12 mouse cellular contexts compared by ENCODE assay signal in the genomic region with DNA sequence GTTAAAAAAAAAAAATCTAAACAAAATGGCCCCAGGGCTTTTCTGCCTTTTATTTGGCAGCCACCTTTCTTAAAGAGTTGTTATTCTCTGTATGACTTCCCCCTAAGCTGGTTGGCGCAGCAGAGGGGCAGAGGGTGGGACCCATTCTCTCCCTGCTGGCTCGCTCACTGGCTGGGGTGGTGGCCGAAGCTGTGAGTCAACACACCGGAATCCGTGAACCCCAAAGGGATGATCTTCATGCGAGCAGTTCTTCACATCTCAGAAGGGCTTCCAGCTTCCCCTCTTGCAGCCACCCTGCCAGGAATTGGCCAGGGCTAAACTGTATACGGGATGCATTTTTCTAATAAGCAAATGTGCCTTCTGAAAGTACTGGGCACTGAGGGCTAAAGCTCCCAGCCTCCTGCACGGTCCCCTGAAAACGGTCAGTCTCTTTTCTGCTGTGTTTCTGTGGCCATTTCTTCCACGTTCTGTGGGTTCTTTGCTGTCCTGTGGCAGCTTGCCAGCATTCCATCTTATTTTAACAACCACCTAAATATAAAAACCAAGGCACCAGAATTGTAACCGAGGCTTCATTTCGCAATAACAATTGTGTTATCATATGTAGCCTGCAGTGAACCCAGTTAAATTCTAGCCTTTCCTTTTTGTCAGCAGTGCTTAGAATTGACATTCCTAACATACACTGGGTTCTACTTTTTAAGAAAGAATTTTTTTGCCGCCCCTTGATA. TPM values are rescaled to one million over a fixed set of nuclear protein-coding genes. Genes with fewer than 3 reads are reported as not detected.
A peak's percentile ranks its signal among the peaks of the same experiment; 100 is the strongest.
DNase-seq lines count a peak whose midpoint lies in the region; ATAC-seq and TF ChIP-seq lines count a peak whose summit lies in the region.
"Had no signal": no experiment of that assay in that cellular context is flagged by ENCODE, and none has a peak within 500 bp of the region (broad histone marks: within the 10 kb centered on the region; RNA-seq: fewer than 3 reads in every experiment).

No protein-coding gene starts in this region.

- no peaks in the 10 kb centered on the region for H3K27me3 ChIP-seq in liver, postnatal 0 days (ENCODE audit: insufficient read depth, low read length)
- H3K27me3 ChIP-seq in liver, embryonic 11.5 days (replicated peaks; ENCODE audit: control insufficient read depth, insufficient read depth, low read length), result no peaks in the 10 kb centered on the region
- H3K27me3 ChIP-seq in Patski, result no peaks in the 10 kb centered on the region
- H3K27me3 ChIP-seq in heart, adult 2 months (ENCODE audit: control insufficient read depth, insufficient read depth, low read length), result no peaks in the 10 kb centered on the region
- H3K27me3 ChIP-seq in lung, postnatal 0 days (replicated peaks; ENCODE audit: insufficient read depth, low read length), result no peaks in the 10 kb centered on the region
- H3K27me3 ChIP-seq: hindbrain, embryonic 15.5 days had no signal

- 0 out of 2 replicates have a peak overlapping the region, but pooled peaks have one; percentile 11 for H3K27ac ChIP-seq in liver, postnatal 0 days (ENCODE audit: low read depth)
- no peak overlapping the region for H3K27ac ChIP-seq in liver, embryonic 11.5 days (ENCODE audit: low read depth, low read length)
- peak overlapping the region; percentile 74 for H3K27ac ChIP-seq in heart, adult 2 months
- H3K27ac ChIP-seq in lung, postnatal 0 days (ENCODE audit: low read length), result peak overlapping the region; percentile 43; the same call in 1 of the 2 replicates
- H3K27ac ChIP-seq: hindbrain, embryonic 15.5 days had no signal

- no peak overlapping the region for H3K9ac ChIP-seq in liver, postnatal 0 days (replicated peaks)
- no peak overlapping the region for H3K9ac ChIP-seq in liver, embryonic 11.5 days (ENCODE audit: low read depth, low read length)
- peak overlapping the region; percentile 65 for H3K9ac ChIP-seq in heart, adult 2 months (ENCODE audit: low read depth, low read length)
- no peak overlapping the region for H3K9ac ChIP-seq in lung, postnatal 0 days (replicated peaks; ENCODE audit: low read depth)
- H3K9ac ChIP-seq: hindbrain, embryonic 15.5 days had no signal

- CTCF ChIA-PET in Patski (lab: Charles Lee), result interaction anchor here (0.7 to 2.6 kb wide), 8 partner anchors 12 to 61 kb away, joined by 3 to 18 read pairs (median 4); no protein-coding TSS in a partner anchor

- peaks cover 2% of the 10 kb centered on the region; the same call in 1 of the 2 replicates for H3K79me2 ChIP-seq in heart, adult 2 months (replicated peaks; ENCODE audit: control insufficient read depth, insufficient read depth, low read length)

- WGBS in liver, postnatal 0 days (ENCODE audit: insufficient replicate concordance), result 57% methylated on average over 13 of the region's 13 CpGs
- WGBS in liver, embryonic 11.5 days, result 58% methylated on average over 13 of the region's 13 CpGs
- 18% methylated on average over 13 of the region's 13 CpGs for WGBS in heart, adult 2 months
- WGBS in lung, postnatal 0 days, result 28% methylated on average over 13 of the region's 13 CpGs

- no peaks in the 10 kb centered on the region for H3K4me1 ChIP-seq in liver, postnatal 0 days (ENCODE audit: insufficient read depth)
- H3K4me1 ChIP-seq in liver, embryonic 11.5 days (replicated peaks; ENCODE audit: control insufficient read depth, insufficient read depth, low read length), result no peaks in the 10 kb centered on the region; the same call in 1 of the 2 replicates
- H3K4me1 ChIP-seq in heart, adult 2 months (ENCODE audit: control insufficient read depth, insufficient read depth, low read length), result peaks cover 14% of the 10 kb centered on the region
- peaks cover 3% of the 10 kb centered on the region; the same call in 1 of the 2 replicates for H3K4me1 ChIP-seq in lung, postnatal 0 days (ENCODE audit: insufficient read depth, low read depth, low read length)

- no peak overlapping the region for H3K4me3 ChIP-seq in liver, postnatal 0 days (ENCODE audit: low read depth, low read length)
- no peak overlapping the region for H3K4me3 ChIP-seq in liver, embryonic 11.5 days (ENCODE audit: low read depth, low read length)
- no peak overlapping the region for H3K4me3 ChIP-seq in heart, adult 2 months
- H3K4me3 ChIP-seq in lung, postnatal 0 days (ENCODE audit: low read depth, low read length), result no peak overlapping the region
- H3K4me3 ChIP-seq: hindbrain, embryonic 15.5 days had no signal

- intact Hi-C loops in heart, adult 2 months (cut with DNase I), result loop anchor here (5.0 kb wide), 1 partner anchor 104 kb away; no protein-coding TSS in a partner anchor

- POLR2A ChIA-PET in Patski (lab: Charles Lee), result interaction anchor here (0.7 to 1.6 kb wide), 5 partner anchors 15 to 46 kb away, joined by 3 to 7 read pairs (median 4); a partner anchor contains a TSS

- in situ Hi-C loops in Patski (cut with MboI; ENCODE audit: low pct_unique_long_range_greater_than_20kb), result no loop called here

- 0 out of 2 replicates have a peak, but pooled peaks have one; percentile 21 for TF ChIP-seq POLR2A in heart, adult 2 months (IDR thresholded peaks at IDR 0.05; ENCODE audit: insufficient read depth, low read depth, low read length)

- TF ChIP-seq EP300 in liver, postnatal 0 days (IDR thresholded peaks at IDR 0.05; ENCODE audit: low read depth), result no peak
- TF ChIP-seq EP300 in heart, adult 2 months (IDR thresholded peaks at IDR 0.05; ENCODE audit: insufficient read depth, low read depth, low read length), result no peak
- TF ChIP-seq EP300 in lung, postnatal 0 days (IDR thresholded peaks at IDR 0.05), result no peak

- no peaks in the 10 kb centered on the region for H3K9me3 ChIP-seq in liver, postnatal 0 days (ENCODE audit: low read length)
- H3K9me3 ChIP-seq in liver, embryonic 11.5 days (ENCODE audit: control insufficient read depth, low read length), result no peaks in the 10 kb centered on the region
- H3K9me3 ChIP-seq in lung, postnatal 0 days (ENCODE audit: low read length), result no peaks in the 10 kb centered on the region
- H3K9me3 ChIP-seq: hindbrain, embryonic 15.5 days had no signal

- H3K36me3 ChIP-seq in liver, postnatal 0 days (replicated peaks; ENCODE audit: insufficient read depth, low read length), result no peaks in the 10 kb centered on the region
- H3K36me3 ChIP-seq in liver, embryonic 11.5 days (ENCODE audit: control insufficient read depth, insufficient read depth, low read length), result no peaks in the 10 kb centered on the region
- peaks cover 18% of the 10 kb centered on the region for H3K36me3 ChIP-seq in heart, adult 2 months (ENCODE audit: control insufficient read depth, insufficient read depth, low read length)
- H3K36me3 ChIP-seq in lung, postnatal 0 days (ENCODE audit: insufficient read depth, low read length), result no peaks in the 10 kb centered on the region
- H3K36me3 ChIP-seq: hindbrain, embryonic 15.5 days had no signal

- no peak overlapping the region for H3K4me2 ChIP-seq in liver, postnatal 0 days (ENCODE audit: low read depth, low read length)
- H3K4me2 ChIP-seq in liver, embryonic 11.5 days, result no peak overlapping the region
- H3K4me2 ChIP-seq in lung, postnatal 0 days (replicated peaks; ENCODE audit: low read depth, low read length), result 0 out of 2 replicates have a peak overlapping the region, but pooled peaks have one; percentile 6
- H3K4me2 ChIP-seq: hindbrain, embryonic 15.5 days had no signal

- DNase-seq in liver, postnatal 0 days, result no peak
- DNase-seq in liver, embryonic 11.5 days (ENCODE audit: low spot score), result no peak
- peak; percentile 90 for DNase-seq in Patski (ENCODE audit: low read depth, low spot score)
- DNase-seq in heart, adult 2 months, result peak; percentile 48 to 61
- peak; percentile 59 for DNase-seq in lung, postnatal 0 days (ENCODE audit: low spot score)
- no peak for DNase-seq in cerebellum, adult 11-12 months
- no peak for DNase-seq in right cerebral cortex, postnatal 10 days (ENCODE audit: low spot score in 2 of 2)
- no peak for DNase-seq in ovary, postnatal 10 days (ENCODE audit: low spot score)
- DNase-seq: cerebellum, postnatal 10 days had no signal

- no peak for ATAC-seq in liver, postnatal 0 days
- ATAC-seq in liver, embryonic 11.5 days (replicated peaks; ENCODE audit: low FRiP score), result no peak
- peak; percentile 85 for ATAC-seq in Patski
- peak; percentile 34; the same call in 1 of the 2 replicates for ATAC-seq in lung, postnatal 0 days

- no peak for TF ChIP-seq CTCF in liver, postnatal 0 days (IDR thresholded peaks at IDR 0.05; ENCODE audit: low read depth)
- no peak for TF ChIP-seq CTCF in Patski (IDR thresholded peaks at IDR 0.05)
- no peak for TF ChIP-seq CTCF in heart, adult 2 months (IDR thresholded peaks at IDR 0.05)
- TF ChIP-seq CTCF in lung, postnatal 0 days (IDR thresholded peaks at IDR 0.05), result no peak

RNA-seq across cellular contexts. Expression of a gene that starts 22.3 kb away (rescaled TPM):
- polyA plus RNA-seq in liver, postnatal 0 days (2015; fragmentation: Nextera tagmentation; extraction: Ambion mirVana), result 9.6 and 10.4 TPM in 2 replicates
- 12.9 and 13.1 TPM in 2 replicates for polyA plus RNA-seq in liver, embryonic 11.5 days (2014; fragmentation: Nextera tagmentation; extraction: Ambion mirVana)
- 589 TPM for polyA plus RNA-seq in Patski (2021)
- total RNA-seq in heart, adult 2 months (2021), result 10 to 100 TPM; 51.4 to 53.5 TPM
- 79.4 and 143 TPM in 2 replicates for polyA plus RNA-seq in heart, adult 2 months (2012; rRNA removed)
- polyA plus RNA-seq in lung, postnatal 0 days (2015; fragmentation: Nextera tagmentation; extraction: Ambion mirVana), result 158 and 178 TPM in 2 replicates
- total RNA-seq: megakaryocyte-erythroid progenitor cell, adult 5-6 weeks; MEL had no signal

RNA-seq across cellular contexts. Expression of a gene that starts 46.5 kb away (rescaled TPM):
- polyA plus RNA-seq in liver, postnatal 0 days (2015; fragmentation: Nextera tagmentation; extraction: Ambion mirVana), result 8.8 and 11.1 TPM in 2 replicates
- polyA plus RNA-seq in liver, embryonic 11.5 days (2014; fragmentation: Nextera tagmentation; extraction: Ambion mirVana), result 28.7 and 34.3 TPM in 2 replicates
- 53.0 TPM for polyA plus RNA-seq in Patski (2021)
- 10 to 100 TPM; 48.3 to 59.6 TPM for total RNA-seq in heart, adult 2 months (2021)
- 37.1 and 61.5 TPM in 2 replicates for polyA plus RNA-seq in heart, adult 2 months (2012; rRNA removed)
- 33.2 and 36.9 TPM in 2 replicates for polyA plus RNA-seq in lung, postnatal 0 days (2015; fragmentation: Nextera tagmentation; extraction: Ambion mirVana)

Comparison
In these comparisons a context has a peak if more than half of its experiments do, and no peak if none do; other contexts are left out.
1. ATAC-seq: peak in Patski (single experiment) and lung, postnatal 0 days (single experiment); none in liver, postnatal 0 days (single experiment) and liver, embryonic 11.5 days (single experiment).
2. DNase-seq: peak in Patski (single experiment), heart, adult 2 months (2 of 2) and lung, postnatal 0 days (single experiment); none in liver, postnatal 0 days (single experiment), liver, embryonic 11.5 days (single experiment), cerebellum, adult 11-12 months (single experiment), right cerebral cortex, postnatal 10 days (0 of 2) and ovary, postnatal 10 days (single experiment).